Mouse (Mus musculus): ENCODE results near the gene Jmjd6.
"Not testable (repeated sequence)": the region's sequence is repeated elsewhere in the genome, so short reads cannot be mapped to it uniquely, and the experiment has no call there.

Gene Jmjd6

GRCm38 (mm10) chr11:116851576-116852290 is 8.5 kb upstream of the Jmjd6 start:
- DNase-seq = peak; percentile 65 to 72

- DNase-seq = no peak
Measured at GRCm38 (mm10) chr11:116850833-116851477, 7.7 kb upstream of the Jmjd6 start.

DNA sequence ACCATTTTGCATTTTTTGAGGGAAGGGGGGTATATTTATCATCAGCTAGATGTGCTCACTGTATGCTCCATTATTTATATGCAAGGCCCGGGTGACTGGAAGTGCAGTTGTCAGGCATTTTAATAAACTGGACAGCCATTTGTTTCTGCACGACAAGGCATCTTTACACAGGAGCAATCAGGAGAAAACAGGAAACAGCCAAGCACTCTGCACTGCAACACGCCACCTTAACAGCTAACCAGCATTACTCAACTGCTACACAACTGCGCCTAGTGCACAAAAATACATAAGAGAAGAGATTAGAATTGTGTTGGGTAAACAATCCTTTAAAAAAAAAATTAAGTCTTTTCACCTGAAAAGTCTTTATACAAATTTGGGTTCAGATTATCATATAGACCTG is 6.8 kb upstream of the Jmjd6 start:
- DNase-seq = no peak

DNA sequence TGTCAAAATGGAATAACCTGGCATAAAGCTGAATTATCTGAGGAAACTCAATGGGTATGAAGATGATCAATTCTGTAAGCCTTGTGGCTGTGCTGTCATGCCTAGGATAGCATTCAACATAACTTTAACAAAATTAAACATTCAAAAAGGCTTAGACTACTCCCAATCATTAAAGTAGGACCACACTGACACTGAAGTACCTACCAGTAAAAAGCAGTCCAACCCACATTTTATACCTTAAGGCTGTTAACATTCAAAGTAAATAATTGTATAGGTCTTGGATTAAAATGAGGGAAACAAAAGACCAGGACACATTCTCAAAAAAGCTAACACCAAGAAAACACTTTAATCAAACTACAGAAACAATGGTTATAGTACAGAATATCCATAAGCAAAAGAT is 6.3 kb upstream of the Jmjd6 start:
- no peak for DNase-seq

DNA sequence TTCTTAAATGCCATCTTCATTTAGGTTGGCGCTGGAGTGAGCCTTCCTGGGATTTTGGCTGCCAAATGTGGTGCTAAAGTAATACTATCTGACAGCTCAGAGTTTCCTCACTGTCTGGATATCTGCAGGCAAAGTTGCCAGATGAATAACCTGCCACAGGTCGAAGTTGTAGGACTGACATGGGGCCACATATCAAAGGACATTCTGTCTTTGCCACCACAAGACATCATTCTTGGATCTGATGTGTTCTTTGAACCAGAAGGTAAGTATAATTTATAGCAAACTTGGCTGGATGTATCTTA is 5.6 kb upstream of the Jmjd6 start:
- DNase-seq = not testable (repeated sequence)

- no peak for DNase-seq
Measured at GRCm38 (mm10) chr11:116848086-116848876, 5.0 kb upstream of the Jmjd6 start.

GRCm38 (mm10) chr11:116847187-116848085 is 4.2 kb upstream of the Jmjd6 start:
- DNase-seq = no peak

- no peak for DNase-seq
Measured at GRCm38 (mm10) chr11:116846593-116847181, 3.4 kb upstream of the Jmjd6 start.

DNA sequence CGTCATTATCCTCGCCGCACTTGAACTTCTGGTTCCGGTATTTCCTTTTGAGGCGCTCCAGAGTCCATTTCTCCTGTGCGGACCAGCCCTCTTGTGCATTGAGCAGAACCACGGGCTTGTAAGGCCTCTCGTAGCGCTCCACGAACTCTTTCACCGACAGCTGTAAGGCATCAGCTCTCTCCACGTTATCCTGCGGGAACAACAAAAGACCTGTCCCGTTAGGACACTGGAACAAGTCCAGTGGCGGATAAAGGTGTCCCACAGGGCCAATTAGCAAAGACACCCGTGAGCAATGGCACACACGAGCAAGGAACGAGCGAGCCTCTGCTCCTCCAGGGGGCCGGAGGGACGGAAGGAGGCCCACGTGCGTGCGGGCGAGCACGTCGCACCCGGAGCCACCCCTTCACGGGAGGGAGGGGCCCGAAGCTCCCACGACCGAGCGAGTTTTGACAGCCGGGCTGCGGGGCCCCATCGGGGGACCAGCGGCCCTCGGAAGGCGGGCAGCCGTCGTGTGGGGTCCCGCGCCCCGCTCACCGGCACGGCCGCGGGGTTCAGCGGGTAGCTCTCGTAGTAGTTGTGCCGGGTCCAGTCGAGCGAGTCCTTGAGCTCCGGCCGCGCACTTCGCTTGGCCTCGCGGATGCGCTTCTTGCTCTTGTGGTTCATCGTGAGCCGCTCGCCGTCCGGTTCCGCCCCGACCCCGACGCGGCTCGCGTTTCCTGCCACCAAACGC is 553 bp downstream of the Jmjd6 start:
- peak; percentile 48 to 65 for DNase-seq

- DNase-seq = no peak
Measured at GRCm38 (mm10) chr11:116840748-116841147, 2.5 kb downstream of the Jmjd6 start.

- DNase-seq = no peak
Measured at GRCm38 (mm10) chr11:116839601-116840000, 3.6 kb downstream of the Jmjd6 start.

GRCm38 (mm10) chr11:116838936-116839335 is 4.3 kb downstream of the Jmjd6 start:
- no peak for DNase-seq

GRCm38 (mm10) chr11:116837441-116837840 is 5.8 kb downstream of the Jmjd6 start:
- DNase-seq = no peak

GRCm38 (mm10) chr11:116836283-116836682 is 7.0 kb downstream of the Jmjd6 start:
- no peak for DNase-seq

GRCm38 (mm10) chr11:116834954-116835353 is 8.3 kb downstream of the Jmjd6 start:
- no peak for DNase-seq

- DNase-seq = no peak
Measured at GRCm38 (mm10) chr11:116832172-116832685, 11.0 kb downstream of the Jmjd6 start.

- DNase-seq = peak; percentile 63 to 77
Measured at GRCm38 (mm10) chr11:116827534-116828165, 15.6 kb downstream of the Jmjd6 start, which contains the start of gene Mxra7. TSS of gene Mxra7 (minus strand) at chr11:116828046.

DNA sequence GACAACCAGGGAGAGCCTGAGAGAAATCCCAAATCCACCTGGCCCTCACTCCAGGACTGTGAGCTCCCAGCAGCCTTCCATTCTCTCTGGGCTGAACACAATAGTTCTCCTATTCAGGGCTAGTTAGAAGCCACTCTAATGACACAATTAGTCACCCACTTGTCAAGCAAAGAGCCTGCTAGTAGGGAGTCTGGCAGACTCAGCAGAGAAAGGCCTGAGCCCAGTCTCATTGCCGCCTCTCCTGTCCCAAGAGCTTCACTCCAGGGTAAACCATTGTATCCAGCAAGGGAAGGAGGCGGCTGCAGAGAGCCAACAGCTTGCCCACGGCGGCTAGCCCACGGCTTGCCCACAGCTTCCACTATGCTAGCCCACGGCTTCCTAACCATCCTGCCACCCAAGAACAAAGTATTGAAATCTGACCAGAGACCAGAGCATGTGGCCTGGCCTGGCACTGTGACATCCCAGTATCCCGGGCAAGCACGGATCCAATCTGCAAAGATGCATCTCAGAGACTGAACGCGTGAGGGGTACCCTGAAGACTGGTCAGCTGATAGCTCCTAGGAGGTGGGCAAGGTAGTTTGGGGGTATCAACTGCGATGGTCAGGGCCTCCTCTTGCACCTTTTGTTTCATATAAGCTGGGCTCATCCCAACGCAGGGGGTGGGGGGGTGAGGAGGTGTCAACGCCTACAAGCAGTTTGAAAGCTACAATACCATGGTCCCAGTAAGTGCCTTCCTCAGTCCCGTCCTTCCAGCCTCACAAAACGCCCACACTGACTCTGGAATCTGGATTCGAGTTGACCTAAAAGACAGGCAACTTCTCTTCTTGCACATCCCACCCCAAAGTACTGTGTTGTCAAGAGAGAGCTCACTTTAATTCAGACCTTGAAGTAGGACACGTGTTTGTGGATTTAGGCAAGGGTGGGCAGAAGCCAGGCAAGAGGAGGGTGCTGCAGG is 16.4 kb downstream of the Jmjd6 start:
- DNase-seq = no peak

DNA sequence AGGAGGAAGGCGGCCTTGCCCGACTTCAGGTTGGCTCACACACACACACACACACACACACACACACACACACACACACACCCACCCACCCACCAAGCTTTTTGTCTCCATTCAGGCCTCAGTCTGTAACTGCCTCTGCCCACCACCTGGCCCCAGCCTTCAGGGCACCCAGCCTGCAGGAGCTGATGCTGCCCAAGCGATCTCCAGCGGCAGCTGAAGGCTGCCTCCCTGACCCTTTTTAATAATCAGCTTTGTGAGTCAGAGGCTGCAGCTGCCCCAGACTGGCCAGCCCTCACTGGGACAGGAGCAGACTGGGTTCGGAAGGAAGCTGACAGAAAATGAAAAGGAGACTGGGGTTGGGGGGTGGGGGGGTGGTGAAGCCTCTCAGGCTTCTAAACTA is 18.0 kb downstream of the Jmjd6 start:
- no peak for DNase-seq

DNA sequence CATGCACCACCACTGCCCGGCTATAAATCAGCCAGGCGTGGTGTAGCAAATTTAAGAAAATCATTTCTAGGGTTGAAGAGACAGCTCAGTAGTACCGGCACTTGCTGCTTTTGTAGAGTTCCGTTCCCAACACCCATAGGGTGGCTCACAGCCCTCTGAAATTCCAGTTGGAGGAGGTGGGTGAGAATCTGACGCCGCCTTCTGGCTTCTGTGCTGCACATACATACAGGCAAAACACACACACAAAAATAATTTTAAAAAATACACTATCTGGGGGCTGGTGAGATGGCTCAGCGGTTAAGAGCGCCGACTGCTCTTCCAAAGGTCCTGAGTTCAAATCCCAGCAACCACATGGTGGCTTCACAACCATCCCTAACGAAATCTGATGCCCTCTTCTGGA is 19.4 kb downstream of the Jmjd6 start:
- not testable (repeated sequence) for DNase-seq
